Mouse (Mus musculus): ENCODE measurements around the gene B4galnt1.
A peak's percentile ranks its signal among the peaks of the same experiment; 100 is the strongest.
"Not testable (repeated sequence)": the region's sequence is repeated elsewhere in the genome, so short reads cannot be mapped to it uniquely, and the experiment has no call there.

B4galnt1 gene

GRCm38 (mm10) chr10:127189116-127189650, 24.2 kb downstream of the B4galnt1 start:
- DNase-seq (ENCODE audit: low spot score in 2 of 2): no peak

- DNase-seq (ENCODE audit: low spot score in 2 of 2): no peak
Measured at GRCm38 (mm10) chr10:127189651-127190381, 24.8 kb downstream of the B4galnt1 start, which contains the start of gene Arhgef25. Gene Arhgef25 (minus strand): TSS chr10:127190083.

GRCm38 (mm10) chr10:127190398-127191190, 25.6 kb downstream of the B4galnt1 start:
- DNase-seq (ENCODE audit: low spot score in 2 of 2): no peak

- no peak for DNase-seq (ENCODE audit: low spot score in 2 of 2)
Measured at GRCm38 (mm10) chr10:127191191-127192056, 26.4 kb downstream of the B4galnt1 start.

- not testable (repeated sequence) for DNase-seq (ENCODE audit: low spot score in 2 of 2)
Measured at GRCm38 (mm10) chr10:127192057-127192328, 27.0 kb downstream of the B4galnt1 start.

GRCm38 (mm10) chr10:127193011-127193410, 28.0 kb downstream of the B4galnt1 start:
- no peak for DNase-seq (ENCODE audit: low spot score in 2 of 2)

- DNase-seq (ENCODE audit: low spot score in 2 of 2): no peak
Measured at GRCm38 (mm10) chr10:127194428-127195327, 29.7 kb downstream of the B4galnt1 start.

- DNase-seq (ENCODE audit: low spot score in 2 of 2): no peak
Measured at GRCm38 (mm10) chr10:127195328-127196129, 30.5 kb downstream of the B4galnt1 start, which contains the start of gene Dtx3. Gene Dtx3 (minus strand): TSS chr10:127195728.

GRCm38 (mm10) chr10:127196392-127196791, 31.4 kb downstream of the B4galnt1 start:
- peak in 1 of 2 experiments; percentile 68 for DNase-seq (ENCODE audit: low spot score in 2 of 2)

- no peak for DNase-seq (ENCODE audit: low spot score in 2 of 2)
Measured at GRCm38 (mm10) chr10:127197104-127197503, 32.1 kb downstream of the B4galnt1 start.

- no peak for DNase-seq (ENCODE audit: low spot score in 2 of 2)
Measured at GRCm38 (mm10) chr10:127197505-127198110, 32.6 kb downstream of the B4galnt1 start.

- no peak for DNase-seq (ENCODE audit: low spot score in 2 of 2)
Measured at GRCm38 (mm10) chr10:127198492-127198891, 33.5 kb downstream of the B4galnt1 start.

- no peak for DNase-seq (ENCODE audit: low spot score in 2 of 2)
Measured at GRCm38 (mm10) chr10:127199068-127199467, 34.0 kb downstream of the B4galnt1 start.

GRCm38 (mm10) chr10:127199474-127199873, 34.4 kb downstream of the B4galnt1 start:
- no peak for DNase-seq (ENCODE audit: low spot score in 2 of 2)

GRCm38 (mm10) chr10:127200279-127200678, 35.3 kb downstream of the B4galnt1 start:
- DNase-seq (ENCODE audit: low spot score in 2 of 2): no peak

GRCm38 (mm10) chr10:127203106-127203505, 38.1 kb downstream of the B4galnt1 start:
- DNase-seq (ENCODE audit: low spot score in 2 of 2): no peak

GRCm38 (mm10) chr10:127204589-127204988, 39.6 kb downstream of the B4galnt1 start:
- no peak for DNase-seq (ENCODE audit: low spot score in 2 of 2)

- DNase-seq (ENCODE audit: low spot score in 2 of 2): no peak
Measured at GRCm38 (mm10) chr10:127205373-127205772, 40.3 kb downstream of the B4galnt1 start.

- DNase-seq (ENCODE audit: low spot score in 2 of 2): peak in 1 of 2 experiments; percentile 65
Measured at GRCm38 (mm10) chr10:127208921-127209320, 43.9 kb downstream of the B4galnt1 start.

Data from left cerebral cortex, adult 9 months (tissue).